Mouse (Mus musculus): ENCODE results near the gene Clip4. TPM values are rescaled to one million over a fixed set of nuclear protein-coding genes. Genes with fewer than 3 reads are reported as not detected.
"Not testable (repeated sequence)": the region's sequence is repeated elsewhere in the genome, so short reads cannot be mapped to it uniquely, and the experiment has no call there.

Gene Clip4
- 15.8 and 28.4 TPM in 2 replicates for total RNA-seq (2014; rRNA removed)
- 16.4 and 16.9 TPM in 2 replicates for polyA plus RNA-seq (2015; fragmentation: Nextera tagmentation; extraction: Ambion mirVana)

DNA sequence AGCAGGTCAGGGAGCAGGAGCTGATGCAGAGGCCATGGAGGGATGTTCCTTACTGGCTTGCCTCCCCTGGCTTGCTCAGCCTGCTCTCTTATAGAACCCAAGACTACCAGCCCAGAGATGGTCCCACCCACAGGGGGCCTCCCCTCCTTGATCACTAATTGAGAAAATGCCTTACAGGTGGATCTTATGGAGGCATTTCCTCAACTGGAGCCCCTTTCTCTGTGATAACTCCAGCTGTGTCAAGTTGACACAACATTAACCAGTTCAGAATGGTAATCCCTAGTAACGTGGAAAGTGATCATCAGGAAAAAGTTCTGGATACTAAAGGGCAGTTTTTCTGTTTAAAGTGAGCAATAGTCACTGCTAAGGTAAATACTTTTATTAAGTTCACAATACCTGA is at the start of gene Clip4:
Gene Clip4, plus strand, starts transcription at position 301 of the 400 bp plus-strand sequence.
- H3K4me1 ChIP-seq (ENCODE audit: insufficient read depth, low read length); DNase-seq (ENCODE audit: low spot score); H3K4me3 ChIP-seq (ENCODE audit: low read depth, low read length); H3K27ac ChIP-seq (ENCODE audit: low read depth, low read length); H3K9me3 ChIP-seq (ENCODE audit: low read length); H3K4me2 ChIP-seq (ENCODE audit: low read depth, low read length, poor library complexity, severe bottlenecking); H3K27me3 ChIP-seq (ENCODE audit: insufficient read depth, low read length); H3K36me3 ChIP-seq (ENCODE audit: insufficient read depth, low read length); H3K9ac ChIP-seq (replicated peaks; ENCODE audit: low read length, poor library complexity, severe bottlenecking); ATAC-seq (ENCODE audit: low FRiP score): not testable (repeated sequence)
- WGBS, result 72% methylated on average over 1 of the region's 1 CpGs

DNA sequence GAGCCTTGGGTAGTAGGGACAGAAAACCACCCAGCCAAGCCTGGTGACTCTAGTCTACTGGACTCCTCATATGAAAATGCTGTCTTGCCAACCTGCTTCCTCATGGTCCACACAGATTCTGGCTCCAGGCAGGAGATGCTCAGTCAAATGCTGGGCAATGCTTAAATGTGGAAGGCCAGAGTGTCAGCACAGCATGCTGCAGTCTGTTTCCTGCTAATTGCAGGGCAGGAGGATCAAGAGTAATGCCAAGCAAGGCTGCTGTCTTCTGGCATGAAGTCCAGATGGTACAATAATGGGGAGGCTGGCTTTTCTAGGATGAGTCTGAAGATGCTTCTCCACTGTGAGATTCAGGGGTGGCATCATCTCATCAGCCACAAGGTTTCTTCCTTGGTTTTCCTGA is 47.8 kb upstream of the Clip4 start:
- no peak overlapping the region for H3K9ac ChIP-seq (replicated peaks; ENCODE audit: low read length, poor library complexity, severe bottlenecking)
- H3K4me3 ChIP-seq (ENCODE audit: low read depth, low read length), result no peak overlapping the region
- peak; percentile 58 for DNase-seq (ENCODE audit: low spot score)
- no peak overlapping the region for H3K27ac ChIP-seq (ENCODE audit: low read depth, low read length)
- no peak for TF ChIP-seq CTCF (IDR thresholded peaks at IDR 0.05)
- no peaks in the 10 kb centered on the region for H3K9me3 ChIP-seq (ENCODE audit: low read length)
- H3K27me3 ChIP-seq (ENCODE audit: insufficient read depth, low read length), result no peaks in the 10 kb centered on the region
- H3K36me3 ChIP-seq (ENCODE audit: insufficient read depth, low read length), result no peaks in the 10 kb centered on the region
- ATAC-seq (ENCODE audit: low FRiP score), result no peak
- H3K4me2 ChIP-seq (ENCODE audit: low read depth, low read length, poor library complexity, severe bottlenecking), result no peak overlapping the region
- no peaks in the 10 kb centered on the region for H3K4me1 ChIP-seq (ENCODE audit: insufficient read depth, low read length)

DNA sequence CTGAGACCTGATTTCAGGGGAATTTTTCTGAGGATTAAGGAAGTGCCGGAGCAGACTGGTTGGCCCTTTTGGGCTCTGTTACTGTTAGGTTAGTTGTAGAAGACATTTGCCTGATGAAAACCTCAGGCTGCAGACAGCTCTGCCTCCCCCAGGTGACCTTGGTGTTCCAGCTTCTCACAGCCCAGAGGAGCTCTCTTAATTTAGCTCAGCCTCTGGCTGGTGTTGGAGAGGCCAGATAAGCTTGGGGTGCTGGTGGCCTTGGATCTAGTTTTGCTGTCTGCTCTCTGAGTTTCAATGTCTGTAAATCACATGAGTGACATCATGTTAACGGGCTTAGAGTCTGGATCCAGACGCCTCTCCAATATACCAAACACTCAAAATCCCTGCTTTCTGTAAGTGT is 47.3 kb upstream of the Clip4 start:
- ATAC-seq (ENCODE audit: low FRiP score), result no peak
- no peaks in the 10 kb centered on the region for H3K4me1 ChIP-seq (ENCODE audit: insufficient read depth, low read length)
- no peak overlapping the region for H3K9ac ChIP-seq (replicated peaks; ENCODE audit: low read length, poor library complexity, severe bottlenecking)
- DNase-seq (ENCODE audit: low spot score), result no peak
- no peak overlapping the region for H3K4me3 ChIP-seq (ENCODE audit: low read depth, low read length)
- no peaks in the 10 kb centered on the region for H3K9me3 ChIP-seq (ENCODE audit: low read length)
- TF ChIP-seq CTCF (IDR thresholded peaks at IDR 0.05), result no peak
- no peaks in the 10 kb centered on the region for H3K27me3 ChIP-seq (ENCODE audit: insufficient read depth, low read length)
- no peak overlapping the region for H3K27ac ChIP-seq (ENCODE audit: low read depth, low read length)
- H3K36me3 ChIP-seq (ENCODE audit: insufficient read depth, low read length), result no peaks in the 10 kb centered on the region
- WGBS, result 69% methylated on average over 3 of the region's 3 CpGs
- no peak overlapping the region for H3K4me2 ChIP-seq (ENCODE audit: low read depth, low read length, poor library complexity, severe bottlenecking)

GRCm38 (mm10) chr17:71730655-71731054 is 37.6 kb upstream of the Clip4 start:
- no peak for DNase-seq (ENCODE audit: low spot score)
- no peaks in the 10 kb centered on the region for H3K36me3 ChIP-seq (ENCODE audit: insufficient read depth, low read length)
- H3K4me2 ChIP-seq (ENCODE audit: low read depth, low read length, poor library complexity, severe bottlenecking), result no peak overlapping the region
- no peak overlapping the region for H3K4me3 ChIP-seq (ENCODE audit: low read depth, low read length)
- no peaks in the 10 kb centered on the region for H3K27me3 ChIP-seq (ENCODE audit: insufficient read depth, low read length)
- H3K9me3 ChIP-seq (ENCODE audit: low read length), result no peaks in the 10 kb centered on the region
- H3K4me1 ChIP-seq (ENCODE audit: insufficient read depth, low read length), result no peaks in the 10 kb centered on the region
- H3K27ac ChIP-seq (ENCODE audit: low read depth, low read length), result no peak overlapping the region
- no peak overlapping the region for H3K9ac ChIP-seq (replicated peaks; ENCODE audit: low read length, poor library complexity, severe bottlenecking)
- 84% methylated on average over 2 of the region's 2 CpGs for WGBS
- ATAC-seq (ENCODE audit: low FRiP score), result no peak
- no peak for TF ChIP-seq CTCF (IDR thresholded peaks at IDR 0.05)

DNA sequence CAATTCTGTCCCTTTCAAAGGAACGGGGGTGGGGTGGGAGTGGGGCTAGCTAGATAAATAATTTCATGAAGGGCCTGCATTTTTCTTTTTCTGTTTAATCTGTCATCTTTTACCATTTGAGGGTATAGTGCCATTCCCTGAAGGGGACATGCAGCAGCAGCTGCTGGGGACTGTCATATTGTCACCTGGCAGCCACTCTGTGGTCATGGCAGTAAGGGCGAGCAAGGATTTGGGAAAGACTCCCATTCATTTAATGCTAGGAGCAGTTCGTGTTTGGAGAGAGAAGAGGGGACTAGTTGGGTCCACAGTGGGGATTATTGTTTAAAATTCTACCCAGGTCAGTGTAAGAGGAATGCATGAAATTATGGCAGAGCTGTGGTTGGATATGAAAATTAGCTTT is 31.8 kb upstream of the Clip4 start:
- H3K36me3 ChIP-seq (ENCODE audit: insufficient read depth, low read length), result no peaks in the 10 kb centered on the region
- no peaks in the 10 kb centered on the region for H3K9me3 ChIP-seq (ENCODE audit: low read length)
- 77% methylated on average over 3 of the region's 3 CpGs for WGBS
- DNase-seq (ENCODE audit: low spot score) (no peak), ATAC-seq (ENCODE audit: low FRiP score) (no peak)
- H3K4me2 ChIP-seq (ENCODE audit: low read depth, low read length, poor library complexity, severe bottlenecking), result no peak overlapping the region
- no peak overlapping the region for H3K9ac ChIP-seq (replicated peaks; ENCODE audit: low read length, poor library complexity, severe bottlenecking)
- H3K4me1 ChIP-seq (ENCODE audit: insufficient read depth, low read length), result no peaks in the 10 kb centered on the region
- H3K4me3 ChIP-seq (ENCODE audit: low read depth, low read length), result no peak overlapping the region
- no peaks in the 10 kb centered on the region for H3K27me3 ChIP-seq (ENCODE audit: insufficient read depth, low read length)
- TF ChIP-seq CTCF (IDR thresholded peaks at IDR 0.05), result no peak
- H3K27ac ChIP-seq (ENCODE audit: low read depth, low read length), result no peak overlapping the region

DNA sequence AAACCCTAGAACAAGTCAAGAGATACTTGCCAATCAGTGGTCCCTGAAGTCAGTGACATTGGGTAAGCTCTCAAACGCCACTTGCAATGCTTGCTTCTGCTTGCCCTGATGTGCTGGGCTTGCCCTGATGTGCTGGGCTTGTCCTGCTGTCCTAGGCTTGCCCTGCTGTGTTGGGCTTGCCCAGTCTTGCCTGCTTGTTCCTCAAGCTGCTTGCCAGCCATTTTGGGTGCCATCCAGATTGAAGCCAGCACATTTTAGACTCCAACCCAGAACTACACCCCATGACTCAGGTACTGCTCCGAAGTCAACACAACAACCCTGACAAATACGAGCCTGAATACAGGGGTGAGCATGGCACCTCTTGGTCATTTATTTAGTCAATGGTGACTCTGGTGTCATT is 26.1 kb upstream of the Clip4 start:
- no peaks in the 10 kb centered on the region for H3K4me1 ChIP-seq (ENCODE audit: insufficient read depth, low read length)
- no peaks in the 10 kb centered on the region for H3K27me3 ChIP-seq (ENCODE audit: insufficient read depth, low read length)
- no peak overlapping the region for H3K27ac ChIP-seq (ENCODE audit: low read depth, low read length)
- ATAC-seq (ENCODE audit: low FRiP score) (no peak), DNase-seq (ENCODE audit: low spot score) (no peak)
- H3K9me3 ChIP-seq (ENCODE audit: low read length), result no peaks in the 10 kb centered on the region
- H3K4me3 ChIP-seq (ENCODE audit: low read depth, low read length), result no peak overlapping the region
- H3K9ac ChIP-seq (replicated peaks; ENCODE audit: low read length, poor library complexity, severe bottlenecking), result no peak overlapping the region
- H3K36me3 ChIP-seq (ENCODE audit: insufficient read depth, low read length), result no peaks in the 10 kb centered on the region
- no peak for TF ChIP-seq CTCF (IDR thresholded peaks at IDR 0.05)
- WGBS, result 86% methylated on average over 3 of the region's 3 CpGs
- no peak overlapping the region for H3K4me2 ChIP-seq (ENCODE audit: low read depth, low read length, poor library complexity, severe bottlenecking)

Measured in midbrain, postnatal 0 days (tissue).